Mouse (Mus musculus) olfactory bulb, adult 2 months (tissue): ENCODE measurements around the gene Rin1.

Source experiments
- CTCF ChIP-seq: fragments of 200-500 bp; IDR thresholded peaks from 2 replicates; pipeline ENCODE4 v1.5.1; 2012; ENCODE audit warnings: low read depth, mild to moderate bottlenecking, low read length, moderate library complexity; ENCODE audit not compliant: insufficient read depth
- POLR2A ChIP-seq: fragments of 200-500 bp; IDR thresholded peaks from 2 replicates; pipeline ENCODE4 v1.6.1; 2012; ENCODE audit warnings: mild to moderate bottlenecking, low read depth, low read length, moderate library complexity; ENCODE audit not compliant: insufficient read depth

DNA sequence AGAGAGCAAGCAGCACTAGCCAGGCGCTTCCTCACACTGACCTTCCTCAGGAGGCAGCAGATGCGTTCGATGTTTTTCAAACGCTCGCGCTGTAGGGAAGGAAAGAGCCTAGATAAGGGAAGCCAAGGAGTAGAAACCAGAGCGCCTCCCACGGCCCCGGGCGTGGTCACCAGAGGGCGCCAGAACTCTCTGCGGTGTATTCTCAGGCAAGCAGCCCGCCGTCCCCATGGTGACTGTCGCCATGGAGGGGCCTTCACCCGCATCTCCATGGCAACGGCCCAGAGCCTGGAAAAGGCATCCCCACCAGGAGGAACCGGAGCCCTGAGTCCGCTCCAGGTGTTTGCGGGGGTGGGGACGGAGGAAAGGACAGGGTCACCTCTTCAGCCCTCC is 44.0 kb downstream of the Rin1 start:
- TF ChIP-seq POLR2A (no peak), CTCF (peak; percentile 71)
